Mouse (Mus musculus) layer of hippocampus, adult 18-20 months (tissue): ENCODE measurements at regions not wholly inside any gene's neighbourhood (a gene's known extent, or its start where the extent isn't known, plus 50 kb on each side); places are given as distances from the start of the nearest gene placed in this dataset.

ENCODE experiments used
- DNase-seq, 2 experiments: peaks; one replicate each; pipeline ENCODE4 v3.0.0; 2022; ENCODE audit warnings: low spot score in 2 of 2

GRCm38 (mm10) chr10:51961497-51961896, 60.8 kb upstream of the Vgll2 start:
- DNase-seq, result no peak

GRCm38 (mm10) chr10:51963671-51964070, 58.6 kb upstream of the Vgll2 start:
- no peak for DNase-seq

DNA sequence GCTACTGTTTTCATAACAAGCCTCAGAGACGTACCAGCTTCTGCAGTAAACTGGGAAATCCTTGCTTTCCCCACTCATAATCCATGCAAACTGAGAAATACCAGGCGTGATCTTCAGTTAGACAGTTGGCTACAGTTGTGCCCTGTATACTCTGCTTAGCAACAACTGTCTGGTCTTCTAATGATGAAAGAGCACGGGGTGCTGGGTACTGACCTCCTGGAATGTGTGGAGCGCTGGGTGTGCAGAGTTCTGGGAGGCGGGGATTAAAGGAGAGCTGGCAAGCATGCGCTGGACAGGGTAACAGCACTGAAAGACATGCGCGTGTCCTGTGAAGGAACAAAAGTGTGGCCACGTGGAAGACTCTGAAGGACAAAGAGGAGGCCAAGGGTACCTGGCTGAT, 52.2 kb upstream of the Vgll2 start:
- DNase-seq, result no peak
